Mouse (Mus musculus): ENCODE results near the gene Rpp14. TPM values are rescaled to one million over a fixed set of nuclear protein-coding genes. Genes with fewer than 3 reads are reported as not detected.

Gene Rpp14
- polyA plus RNA-seq, 1 experiment from 2014 or later, result 39.3 TPM

DNA sequence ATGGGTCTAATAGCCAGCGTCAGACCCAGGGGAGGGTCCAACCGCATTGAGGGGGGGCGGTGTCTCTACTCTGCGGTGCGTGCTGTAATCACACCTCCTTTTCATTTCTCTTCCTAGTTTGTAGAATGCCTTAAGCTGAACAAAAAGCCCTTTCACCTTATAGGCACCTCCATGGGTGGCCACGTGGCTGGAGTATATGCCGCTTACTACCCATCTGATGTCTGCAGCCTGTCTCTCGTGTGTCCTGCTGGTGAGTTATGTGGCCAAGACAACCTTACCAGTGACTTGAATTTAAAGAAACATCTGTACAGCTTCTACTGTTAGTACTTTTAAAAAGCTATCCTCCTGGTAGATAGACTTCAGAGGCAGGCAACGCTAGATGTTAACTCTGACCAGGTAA lies 37.6 kb upstream of the Rpp14 start:
- WGBS (ENCODE audit: insufficient replicate concordance), result 86% methylated on average over 9 of the region's 9 CpGs
- H3K27ac ChIP-seq, result no peak overlapping the region
- no peaks in the 10 kb centered on the region for H3K36me3 ChIP-seq
- DNase-seq, result no peak
- H3K27me3 ChIP-seq, result no peaks in the 10 kb centered on the region
- no peaks in the 10 kb centered on the region for H3K9me3 ChIP-seq (replicated peaks)
- no peak overlapping the region for H3K4me3 ChIP-seq (replicated peaks)
- no peak overlapping the region for H3K4me2 ChIP-seq
- H3K9ac ChIP-seq, result no peak overlapping the region
- H3K4me1 ChIP-seq (replicated peaks), result no peaks in the 10 kb centered on the region
- ATAC-seq (ENCODE audit: low read depth), result no peak

DNA sequence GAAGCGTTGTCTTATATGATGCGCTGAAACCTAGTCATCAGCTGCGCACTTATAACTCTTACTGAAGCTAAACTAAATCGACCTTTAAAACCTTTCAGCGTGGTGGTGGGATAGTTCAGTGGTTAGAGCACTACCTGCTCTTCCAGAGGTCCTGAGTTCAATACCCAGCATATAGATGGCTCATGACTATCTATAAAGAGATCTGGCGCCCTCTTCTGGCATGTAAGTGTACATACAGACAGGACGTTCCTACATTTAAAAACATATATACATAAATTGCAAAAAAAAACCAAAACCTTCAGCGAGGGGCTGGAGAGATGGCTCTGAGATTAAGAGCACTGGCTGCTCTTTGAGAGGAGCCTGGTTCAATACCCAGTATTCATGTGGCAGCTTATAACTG lies 35.8 kb upstream of the Rpp14 start:
- no peaks in the 10 kb centered on the region for H3K36me3 ChIP-seq
- no peak for ATAC-seq (ENCODE audit: low read depth)
- no peaks in the 10 kb centered on the region for H3K9me3 ChIP-seq (replicated peaks)
- no peak overlapping the region for H3K4me3 ChIP-seq (replicated peaks)
- no peak overlapping the region for H3K27ac ChIP-seq
- WGBS (ENCODE audit: insufficient replicate concordance), result 51% methylated on average over 8 of the region's 8 CpGs
- no peak overlapping the region for H3K9ac ChIP-seq
- no peaks in the 10 kb centered on the region for H3K4me1 ChIP-seq (replicated peaks)
- no peaks in the 10 kb centered on the region for H3K27me3 ChIP-seq
- H3K4me2 ChIP-seq, result no peak overlapping the region
- DNase-seq, result no peak

- no peak overlapping the region for H3K4me2 ChIP-seq
- H3K27me3 ChIP-seq, result no peaks in the 10 kb centered on the region
- ATAC-seq (ENCODE audit: low read depth) (no peak), DNase-seq (no peak)
- no peaks in the 10 kb centered on the region for H3K9me3 ChIP-seq (replicated peaks)
- no peak overlapping the region for H3K4me3 ChIP-seq (replicated peaks)
- no peaks in the 10 kb centered on the region for H3K36me3 ChIP-seq
- no peaks in the 10 kb centered on the region for H3K4me1 ChIP-seq (replicated peaks)
- H3K27ac ChIP-seq, result no peak overlapping the region
- WGBS (ENCODE audit: insufficient replicate concordance), result 77% methylated on average over 6 of the region's 6 CpGs
- no peak overlapping the region for H3K9ac ChIP-seq
Measured at GRCm38 (mm10) chr14:8044786-8045185, 35.4 kb upstream of the Rpp14 start.

- no peaks in the 10 kb centered on the region for H3K27me3 ChIP-seq
Measured at GRCm38 (mm10) chr14:8045187-8045846, 34.9 kb upstream of the Rpp14 start.

DNA sequence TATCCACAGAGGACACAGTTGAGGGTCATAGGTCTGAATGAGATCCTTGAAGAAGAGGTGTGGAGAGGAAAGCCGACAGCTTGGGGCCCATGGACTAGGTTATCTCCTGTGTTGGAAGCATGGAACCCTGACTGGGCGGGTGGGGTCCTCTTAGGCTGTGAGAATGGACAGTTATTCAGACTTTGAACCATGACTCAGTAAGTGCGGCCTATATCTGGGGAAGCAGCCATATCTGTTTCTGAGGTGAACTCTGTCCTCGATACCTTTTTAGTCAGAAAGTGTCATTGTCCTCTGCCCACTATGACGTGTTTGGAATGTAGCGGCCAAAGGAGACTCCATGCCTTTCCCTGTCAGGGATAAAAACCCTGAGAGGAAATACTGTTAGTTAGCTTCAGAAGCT lies 33.3 kb upstream of the Rpp14 start:
- Histone ChIP-seq H3K27me3 (no peaks in the 10 kb centered on the region), H3K4me3 (replicated peaks) (no peak overlapping the region), H3K4me1 (replicated peaks) (no peaks in the 10 kb centered on the region), H3K4me2 (no peak overlapping the region), H3K9me3 (replicated peaks) (no peaks in the 10 kb centered on the region), H3K27ac (no peak overlapping the region), H3K36me3 (no peaks in the 10 kb centered on the region), H3K9ac (no peak overlapping the region)
- ATAC-seq (ENCODE audit: low read depth), result no peak
- WGBS (ENCODE audit: insufficient replicate concordance), result 73% methylated on average over 6 of the region's 6 CpGs
- no peak for DNase-seq

More at GRCm38 (mm10) chr14:8045187-8045846, 34.9 kb upstream of the Rpp14 start:
- no peaks in the 10 kb centered on the region for H3K36me3 ChIP-seq
- ATAC-seq (ENCODE audit: low read depth) (no peak), DNase-seq (no peak)
- no peaks in the 10 kb centered on the region for H3K4me1 ChIP-seq (replicated peaks)
- WGBS (ENCODE audit: insufficient replicate concordance), result 71% methylated on average over 11 of the region's 11 CpGs
- no peak overlapping the region for H3K9ac ChIP-seq
- no peak overlapping the region for H3K27ac ChIP-seq
- H3K4me3 ChIP-seq (replicated peaks), result no peak overlapping the region
- H3K9me3 ChIP-seq (replicated peaks), result no peaks in the 10 kb centered on the region
- H3K4me2 ChIP-seq, result no peak overlapping the region

DNA sequence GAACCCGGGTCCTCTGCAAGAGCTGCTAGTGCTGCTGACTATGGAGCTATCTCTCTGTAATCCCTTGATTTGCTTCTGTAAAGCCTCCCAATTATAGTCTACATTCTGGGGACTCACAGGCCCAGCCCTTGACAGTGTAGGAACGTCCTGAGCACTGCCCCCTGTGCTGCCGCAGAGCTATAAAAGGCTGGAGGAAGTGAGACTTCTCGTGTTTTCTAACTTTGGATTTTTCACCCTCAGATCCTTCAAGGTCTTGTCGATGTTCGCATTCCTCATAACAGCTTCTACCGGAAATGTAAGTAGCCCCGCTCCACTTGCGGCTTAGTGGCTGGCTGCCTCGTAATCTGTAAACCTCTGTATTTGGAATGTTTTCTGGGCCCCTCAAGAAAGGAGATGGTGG lies 30.8 kb upstream of the Rpp14 start:
- Histone ChIP-seq H3K36me3 (no peaks in the 10 kb centered on the region), H3K27ac (no peak overlapping the region), H3K4me1 (replicated peaks) (no peaks in the 10 kb centered on the region), H3K9me3 (replicated peaks) (no peaks in the 10 kb centered on the region), H3K4me3 (replicated peaks) (no peak overlapping the region), H3K4me2 (no peak overlapping the region), H3K9ac (no peak overlapping the region), H3K27me3 (no peaks in the 10 kb centered on the region)
- DNase-seq (no peak), ATAC-seq (ENCODE audit: low read depth) (no peak)
- WGBS (ENCODE audit: insufficient replicate concordance), result 79% methylated on average over 10 of the region's 10 CpGs

DNA sequence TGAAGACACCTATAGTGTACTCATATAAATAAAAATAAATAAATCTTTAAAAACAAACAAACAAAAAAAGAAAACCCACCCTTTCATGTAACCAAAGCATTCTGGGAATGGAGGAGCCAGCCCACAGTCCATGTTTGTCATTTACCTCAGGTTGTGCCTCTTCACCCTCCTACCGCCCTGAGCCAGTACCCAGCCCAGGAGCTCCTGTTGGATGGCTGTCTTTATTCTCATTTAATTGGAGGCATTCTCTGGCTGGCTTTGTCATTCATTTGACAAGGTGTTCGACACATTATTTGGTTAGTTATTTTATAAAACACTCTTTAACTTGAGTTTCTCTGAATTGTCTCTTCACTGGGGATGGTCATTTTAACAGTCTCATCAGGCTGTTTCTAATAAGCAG lies 28.3 kb upstream of the Rpp14 start:
- no peak for ATAC-seq (ENCODE audit: low read depth)
- Histone ChIP-seq H3K9me3 (replicated peaks) (no peaks in the 10 kb centered on the region), H3K27ac (no peak overlapping the region)

DNA sequence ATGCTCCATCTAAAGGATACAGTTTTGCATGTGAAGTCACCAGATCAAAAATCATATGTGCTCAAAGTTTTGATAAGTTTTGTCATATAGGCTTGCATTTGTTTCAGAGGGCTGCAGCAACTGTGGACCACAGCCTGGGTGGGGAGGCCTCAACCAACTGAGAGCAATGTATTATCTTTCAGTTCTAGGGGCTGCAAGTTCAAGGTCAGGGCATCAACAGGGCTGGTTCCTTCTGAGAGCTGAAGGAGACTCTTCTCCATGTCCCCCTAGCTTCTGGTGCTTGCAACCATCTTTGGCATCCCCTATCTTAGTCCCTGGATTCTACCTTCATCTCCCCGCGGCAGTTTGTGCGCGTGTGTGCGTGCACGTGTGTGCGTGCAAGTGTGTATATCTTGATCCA lies 27.5 kb upstream of the Rpp14 start:
- H3K4me1 ChIP-seq (replicated peaks), result no peaks in the 10 kb centered on the region
- no peak overlapping the region for H3K4me2 ChIP-seq
- no peaks in the 10 kb centered on the region for H3K9me3 ChIP-seq (replicated peaks)
- no peak for DNase-seq
- H3K9ac ChIP-seq, result no peak overlapping the region
- WGBS (ENCODE audit: insufficient replicate concordance), result 87% methylated on average over 7 of the region's 7 CpGs
- H3K27me3 ChIP-seq, result no peaks in the 10 kb centered on the region
- H3K36me3 ChIP-seq, result no peaks in the 10 kb centered on the region
- H3K27ac ChIP-seq, result no peak overlapping the region
- ATAC-seq (ENCODE audit: low read depth), result no peak
- H3K4me3 ChIP-seq (replicated peaks), result no peak overlapping the region

More for the DNA sequence above, 28.3 kb upstream of the Rpp14 start:
- no peaks in the 10 kb centered on the region for H3K4me1 ChIP-seq (replicated peaks)
- no peak overlapping the region for H3K9ac ChIP-seq
- no peak overlapping the region for H3K4me3 ChIP-seq (replicated peaks)
- no peaks in the 10 kb centered on the region for H3K27me3 ChIP-seq
- 79% methylated on average over 2 of the region's 2 CpGs for WGBS (ENCODE audit: insufficient replicate concordance)
- no peak for DNase-seq
- H3K4me2 ChIP-seq, result no peak overlapping the region
- no peaks in the 10 kb centered on the region for H3K36me3 ChIP-seq

- DNase-seq (no peak), ATAC-seq (ENCODE audit: low read depth) (no peak)
- Histone ChIP-seq H3K4me2 (no peak overlapping the region), H3K4me3 (replicated peaks) (no peak overlapping the region), H3K9me3 (replicated peaks) (no peaks in the 10 kb centered on the region), H3K4me1 (replicated peaks) (no peaks in the 10 kb centered on the region), H3K36me3 (no peaks in the 10 kb centered on the region), H3K27ac (no peak overlapping the region), H3K9ac (no peak overlapping the region), H3K27me3 (no peaks in the 10 kb centered on the region)
- 58% methylated on average over 17 of the region's 17 CpGs for WGBS (ENCODE audit: insufficient replicate concordance)
Measured at GRCm38 (mm10) chr14:8054310-8055102, 25.7 kb upstream of the Rpp14 start.

- H3K9ac ChIP-seq, result no peak overlapping the region
- no peaks in the 10 kb centered on the region for H3K4me1 ChIP-seq (replicated peaks)
- H3K27ac ChIP-seq, result no peak overlapping the region
- ATAC-seq (ENCODE audit: low read depth) (no peak), DNase-seq (no peak)
- no peaks in the 10 kb centered on the region for H3K36me3 ChIP-seq
- H3K27me3 ChIP-seq, result no peaks in the 10 kb centered on the region
- 73% methylated on average over 5 of the region's 5 CpGs for WGBS (ENCODE audit: insufficient replicate concordance)
- H3K4me3 ChIP-seq (replicated peaks), result no peak overlapping the region
- H3K9me3 ChIP-seq (replicated peaks), result no peaks in the 10 kb centered on the region
- no peak overlapping the region for H3K4me2 ChIP-seq
Measured at GRCm38 (mm10) chr14:8056076-8056475, 24.1 kb upstream of the Rpp14 start.

GRCm38 (mm10) chr14:8059938-8060337 lies 20.2 kb upstream of the Rpp14 start:
- Histone ChIP-seq H3K9ac (no peak overlapping the region), H3K4me3 (replicated peaks) (no peak overlapping the region), H3K9me3 (replicated peaks) (no peaks in the 10 kb centered on the region), H3K4me1 (replicated peaks) (peaks cover 30% of the 10 kb centered on the region), H3K27me3 (no peaks in the 10 kb centered on the region), H3K36me3 (no peaks in the 10 kb centered on the region), H3K4me2 (no peak overlapping the region), H3K27ac (no peak overlapping the region)
- ATAC-seq (ENCODE audit: low read depth), result no peak
- 81% methylated on average over 7 of the region's 7 CpGs for WGBS (ENCODE audit: insufficient replicate concordance)
- no peak for DNase-seq

DNA sequence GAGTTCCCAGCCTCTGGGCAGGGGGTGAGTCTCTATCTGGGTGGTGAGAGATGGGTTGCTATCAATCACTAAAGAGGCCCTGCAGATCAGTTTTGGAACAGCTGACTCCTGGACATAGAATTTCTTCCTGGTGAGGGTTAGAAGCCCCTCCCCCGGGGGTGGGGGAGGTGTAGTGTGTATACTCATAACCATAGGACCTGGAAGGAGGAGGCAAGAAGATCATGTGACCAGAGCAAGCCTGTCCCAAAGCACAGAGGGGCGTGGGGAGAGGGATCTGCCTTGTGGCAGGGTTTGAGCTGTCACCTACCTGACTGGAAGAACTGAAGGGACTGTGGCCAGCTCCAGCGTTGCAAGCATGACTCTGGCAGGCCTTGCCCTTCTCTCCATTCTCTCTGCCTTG lies 18.1 kb upstream of the Rpp14 start:
- Histone ChIP-seq H3K4me1 (replicated peaks) (peaks cover 30% of the 10 kb centered on the region), H3K27me3 (no peaks in the 10 kb centered on the region), H3K4me3 (replicated peaks) (no peak overlapping the region), H3K9ac (no peak overlapping the region), H3K9me3 (replicated peaks) (no peaks in the 10 kb centered on the region), H3K27ac (no peak overlapping the region), H3K4me2 (no peak overlapping the region), H3K36me3 (no peaks in the 10 kb centered on the region)
- DNase-seq (no peak), ATAC-seq (ENCODE audit: low read depth) (0 out of 2 replicates have a peak, but pooled peaks have one; percentile 34)
- whole genome bisulfite sequencing (ENCODE audit: insufficient replicate concordance), result 16% methylated on average over 3 of the region's 3 CpGs

Measured in liver, embryonic 13.5 days (tissue).